Mouse (Mus musculus) forebrain, postnatal 0 days (tissue): ENCODE data around the gene Rpl26. TPM values are rescaled to one million over a fixed set of nuclear protein-coding genes. Genes with fewer than 3 reads are reported as not detected.

ENCODE experiments used
- ATAC-seq: fragments of 200-750 bp; cut with Nextera tagmentation; 2 replicates; pipeline ENCODE4 v1.8.0; 2017; ENCODE audit warnings: mild to moderate bottlenecking, moderate library complexity
- DNase-seq: peaks from one replicate; pipeline ENCODE4 v3.0.0-alpha.2; 2015
- H3K27ac ChIP-seq: fragments of 300-500 bp; sonication (generic); 2 replicates; pipeline ENCODE4 v1.5.1; 2014; ENCODE audit warnings: low read depth, mild to moderate bottlenecking, antibody characterized with exemption, low read length, moderate library complexity, mixed read lengths
- H3K27me3 ChIP-seq: fragments of 300-500 bp; sonication (generic); 2 replicates; pipeline ENCODE4 v1.6.1; 2014; ENCODE audit warnings: mild to moderate bottlenecking, low read length, mixed read lengths; ENCODE audit not compliant: insufficient read depth
- H3K36me3 ChIP-seq: fragments of 300-500 bp; sonication (generic); 2 replicates; pipeline ENCODE4 v1.6.1; 2014; ENCODE audit warnings: mild to moderate bottlenecking, moderate library complexity; ENCODE audit not compliant: insufficient read depth
- H3K4me1 ChIP-seq: fragments of 300-500 bp; sonication (generic); 2 replicates; pipeline ENCODE4 v1.6.1; 2014; ENCODE audit warnings: antibody characterized with exemption; ENCODE audit not compliant: insufficient read depth
- H3K4me2 ChIP-seq: fragments of 300-500 bp; sonication (generic); 2 replicates; pipeline ENCODE4 v1.6.1; 2014; ENCODE audit warnings: low read depth, mild to moderate bottlenecking, moderate library complexity
- H3K4me3 ChIP-seq: fragments of 300-500 bp; sonication (generic); 2 replicates; pipeline ENCODE4 v1.5.1; 2014; ENCODE audit warnings: low read depth, low read length, mixed read lengths
- H3K9ac ChIP-seq: fragments of 300-500 bp; sonication (generic); 2 replicates; pipeline ENCODE4 v1.6.1; 2014; ENCODE audit warnings: mild to moderate bottlenecking
- H3K9me3 ChIP-seq: fragments of 300-500 bp; sonication (generic); 2 replicates; pipeline ENCODE4 v1.6.1; 2016; ENCODE audit warnings: low read length
- CTCF ChIP-seq: sonication (generic); IDR thresholded peaks from 2 replicates; pipeline ENCODE4 v1.5.1; 2016; ENCODE audit warnings: antibody characterized with exemption, control low read depth, low read depth
- WGBS: fragments of 180-500 bp; shearing (Covaris S2); extraction: QIAGEN DNeasy Blood & Tissue Kit; methylation state at CpG from one replicate; pipeline ENCODE4 v1.1.7; 2014; 5-methylcytosine and 5-hydroxymethylcytosine counted together
- polyA plus RNA-seq: library from polyadenylated mRNA; unstranded; fragments of >200 nt; fragmentation: Nextera tagmentation; extraction: Ambion mirVana; gene quantifications from 2 replicates; pipeline ENCODE4 v1.2.1, GENCODE M21; 2015
- total RNA-seq: library from RNA; depleted of rRNA; stranded (reverse); fragments of >200 nt; gene quantifications from 2 replicates; pipeline ENCODE4 v1.2.3, GENCODE M21; 2014; rRNA removed

The Rpl26 gene
- total RNA-seq (1,229 and 1,850 TPM in 2 replicates), polyA plus RNA-seq (585 and 820 TPM in 2 replicates)

GRCm38 (mm10) chr11:68901351-68902046, at the start of gene Rpl26:
TSS of gene Rpl26 (plus strand) at chr11:68901583.
- Histone ChIP-seq H3K4me1 (no peaks in the 10 kb centered on the region), H3K9ac (peak within 1 kb of the TSS; percentile 89), H3K36me3 (peaks cover 31% of the 10 kb centered on the region), H3K4me2 (peak within 1 kb of the TSS; percentile 69), H3K4me3 (peak within 1 kb of the TSS; percentile 56), H3K9me3 (no peaks in the 10 kb centered on the region), H3K27ac (peak within 1 kb of the TSS; percentile 89), H3K27me3 (no peaks in the 10 kb centered on the region)
- WGBS = under 1% methylated on average over 52 of the region's 52 CpGs
- ATAC-seq (peak; percentile 93), DNase-seq (peak; percentile 99)
- TF ChIP-seq CTCF = peak; percentile 99

- no peaks in the 10 kb centered on the region for H3K9me3 ChIP-seq
- peak overlapping the region; percentile 64 for H3K4me2 ChIP-seq
- peaks cover 9% of the 10 kb centered on the region for H3K4me1 ChIP-seq
- no peak for ATAC-seq
- no peaks in the 10 kb centered on the region for H3K27me3 ChIP-seq
- H3K4me3 ChIP-seq = peak overlapping the region; percentile 97
- 3% methylated on average over 13 of the region's 13 CpGs for WGBS
- H3K27ac ChIP-seq = peak overlapping the region; percentile 95
- no peaks in the 10 kb centered on the region for H3K36me3 ChIP-seq
- no peak for TF ChIP-seq CTCF
- H3K9ac ChIP-seq = peak overlapping the region; percentile 91
- DNase-seq = no peak
Measured at GRCm38 (mm10) chr11:68851644-68852485, 49.5 kb upstream of the Rpl26 start.

- Histone ChIP-seq H3K9ac (peak overlapping the region; percentile 91), H3K4me1 (peaks cover 9% of the 10 kb centered on the region), H3K27me3 (no peaks in the 10 kb centered on the region), H3K36me3 (no peaks in the 10 kb centered on the region), H3K27ac (peak overlapping the region; percentile 95), H3K4me3 (peak overlapping the region; percentile 97), H3K9me3 (no peaks in the 10 kb centered on the region), H3K4me2 (peak overlapping the region; percentile 64)
- ATAC-seq = peak; percentile 15; the same call in 1 of the 2 replicates
- DNase-seq = peak; percentile 45
- no peak for TF ChIP-seq CTCF
- WGBS = 0% methylated on average over 35 of the region's 36 CpGs
Measured at GRCm38 (mm10) chr11:68852486-68852901, 48.9 kb upstream of the Rpl26 start.

GRCm38 (mm10) chr11:68852932-68853409, 48.4 kb upstream of the Rpl26 start:
- ATAC-seq = peak; percentile 99
- H3K4me2 ChIP-seq = peak overlapping the region; percentile 64
- peak overlapping the region; percentile 95 for H3K27ac ChIP-seq
- H3K4me3 ChIP-seq = peak overlapping the region; percentile 97
- H3K36me3 ChIP-seq = no peaks in the 10 kb centered on the region
- 2% methylated on average over 42 of the region's 42 CpGs for WGBS
- H3K4me1 ChIP-seq = peaks cover 9% of the 10 kb centered on the region
- peak overlapping the region; percentile 91 for H3K9ac ChIP-seq
- H3K9me3 ChIP-seq = no peaks in the 10 kb centered on the region
- peak; percentile 100 for DNase-seq
- H3K27me3 ChIP-seq = no peaks in the 10 kb centered on the region
- TF ChIP-seq CTCF = peak; percentile 31

GRCm38 (mm10) chr11:68853611-68854401, 47.6 kb upstream of the Rpl26 start:
- Histone ChIP-seq H3K36me3 (no peaks in the 10 kb centered on the region), H3K4me3 (peak overlapping the region; percentile 97), H3K4me2 (peak overlapping the region; percentile 64), H3K4me1 (peaks cover 9% of the 10 kb centered on the region), H3K27ac (peak overlapping the region; percentile 60), H3K27me3 (no peaks in the 10 kb centered on the region), H3K9ac (peak overlapping the region; percentile 51), H3K9me3 (no peaks in the 10 kb centered on the region)
- no peak for DNase-seq
- ATAC-seq = no peak
- 44% methylated on average over 14 of the region's 14 CpGs for WGBS
- TF ChIP-seq CTCF = no peak

GRCm38 (mm10) chr11:68854621-68855020, 46.8 kb upstream of the Rpl26 start:
- Histone ChIP-seq H3K27ac (no peak overlapping the region), H3K4me3 (no peak overlapping the region), H3K4me2 (no peak overlapping the region), H3K36me3 (no peaks in the 10 kb centered on the region), H3K9me3 (no peaks in the 10 kb centered on the region), H3K27me3 (no peaks in the 10 kb centered on the region), H3K9ac (no peak overlapping the region), H3K4me1 (peaks cover 9% of the 10 kb centered on the region)
- ATAC-seq (no peak), DNase-seq (no peak)
- no peak for TF ChIP-seq CTCF
- WGBS = 89% methylated on average over 3 of the region's 3 CpGs
